Mouse (Mus musculus) cerebellum, postnatal 25 days (tissue): ENCODE results near the gene Olfr646.

Experiments
- DNase-seq, 2 experiments: peaks; one replicate each; pipeline ENCODE4 v3.0.0; 2021; ENCODE audit warnings: mixed read lengths in 2 of 2

Gene Olfr646

GRCm38 (mm10) chr7:104104757-104104972 is at the start of gene Olfr646:
Olfr646 (plus strand) TSS chr7:104104873.
- DNase-seq: no peak

GRCm38 (mm10) chr7:104059215-104059614 is 45.5 kb upstream of the Olfr646 start:
- no peak for DNase-seq

- DNase-seq: no peak
Measured at GRCm38 (mm10) chr7:104061345-104061744, 43.3 kb upstream of the Olfr646 start, which contains the start of gene 4930516K23Rik. 4930516K23Rik (minus strand) TSS chr7:104061445.

GRCm38 (mm10) chr7:104071769-104072168 is 32.9 kb upstream of the Olfr646 start, which contains the start of gene Olfr644:
Olfr644 (minus strand) TSS chr7:104071869.
- DNase-seq: no peak

- no peak for DNase-seq
Measured at GRCm38 (mm10) chr7:104085365-104085764, 19.3 kb upstream of the Olfr646 start, which contains the start of gene Olfr645. Olfr645 (minus strand) TSS chr7:104085465.

- no peak for DNase-seq
Measured at GRCm38 (mm10) chr7:104103913-104104756, 538 bp upstream of the Olfr646 start.

GRCm38 (mm10) chr7:104129726-104130125 is 25.1 kb downstream of the Olfr646 start, which contains the start of gene Ubqln5:
Ubqln5 (minus strand) TSS chr7:104129826.
- DNase-seq: no peak

- DNase-seq: no peak
Measured at GRCm38 (mm10) chr7:104137305-104137704, 32.6 kb downstream of the Olfr646 start, which contains the start of gene Olfr643. Olfr643 (minus strand) TSS chr7:104137405.

- DNase-seq: no peak
Measured at GRCm38 (mm10) chr7:104143179-104143578, 38.5 kb downstream of the Olfr646 start, which contains the start of gene Ubqln3. Ubqln3 (minus strand) TSS chr7:104143279.

- DNase-seq: no peak
Measured at GRCm38 (mm10) chr7:104150456-104150855, 45.8 kb downstream of the Olfr646 start, which contains the start of gene Ubqlnl. Ubqlnl (minus strand) TSS chr7:104150556.
